Mouse (Mus musculus) cortical plate, adult 2 months (tissue): ENCODE measurements around the gene Prokr1. TPM values are rescaled to one million over a fixed set of nuclear protein-coding genes. Genes with fewer than 3 reads are reported as not detected.
"Not testable (repeated sequence)": the region's sequence is repeated elsewhere in the genome, so short reads cannot be mapped to it uniquely, and the experiment has no call there.

Experiments used
- H3K27ac ChIP-seq: fragments of 200-500 bp; 2 replicates; pipeline ENCODE4 v1.5.1; 2012; ENCODE audit warnings: low read length, control low read depth, inconsistent platforms; ENCODE audit not compliant: insufficient read depth
- H3K4me1 ChIP-seq: fragments of 200-500 bp; 2 replicates; pipeline ENCODE4 v1.6.1; 2011; ENCODE audit warnings: low read length; ENCODE audit not compliant: control insufficient read depth, insufficient read depth
- H3K4me3 ChIP-seq: fragments of 200-500 bp; 2 replicates; pipeline ENCODE4 v1.5.1; 2011; ENCODE audit warnings: mild to moderate bottlenecking, low read length, control low read depth; ENCODE audit not compliant: insufficient read depth
- CTCF ChIP-seq: fragments of 200-500 bp; IDR thresholded peaks from 2 replicates; pipeline ENCODE4 v1.5.1; 2011; ENCODE audit warnings: mild to moderate bottlenecking, control low read depth, low read length; ENCODE audit not compliant: insufficient read depth; ENCODE audit errors: extremely low read depth
- POLR2A ChIP-seq: fragments of 200-500 bp; IDR thresholded peaks from 2 replicates; pipeline ENCODE4 v1.6.1; 2011; ENCODE audit warnings: mild to moderate bottlenecking, low read length, control low read depth; ENCODE audit not compliant: insufficient read depth; ENCODE audit errors: extremely low read depth
- polyA plus RNA-seq: library from polyadenylated mRNA; depleted of rRNA; stranded (reverse); fragments of >200 nt; gene quantifications from 2 replicates; pipeline ENCODE4 v1.2.3, GENCODE M21; 2012

The Prokr1 gene
- polyA plus RNA-seq, 1 experiment = 0.13 TPM

DNA sequence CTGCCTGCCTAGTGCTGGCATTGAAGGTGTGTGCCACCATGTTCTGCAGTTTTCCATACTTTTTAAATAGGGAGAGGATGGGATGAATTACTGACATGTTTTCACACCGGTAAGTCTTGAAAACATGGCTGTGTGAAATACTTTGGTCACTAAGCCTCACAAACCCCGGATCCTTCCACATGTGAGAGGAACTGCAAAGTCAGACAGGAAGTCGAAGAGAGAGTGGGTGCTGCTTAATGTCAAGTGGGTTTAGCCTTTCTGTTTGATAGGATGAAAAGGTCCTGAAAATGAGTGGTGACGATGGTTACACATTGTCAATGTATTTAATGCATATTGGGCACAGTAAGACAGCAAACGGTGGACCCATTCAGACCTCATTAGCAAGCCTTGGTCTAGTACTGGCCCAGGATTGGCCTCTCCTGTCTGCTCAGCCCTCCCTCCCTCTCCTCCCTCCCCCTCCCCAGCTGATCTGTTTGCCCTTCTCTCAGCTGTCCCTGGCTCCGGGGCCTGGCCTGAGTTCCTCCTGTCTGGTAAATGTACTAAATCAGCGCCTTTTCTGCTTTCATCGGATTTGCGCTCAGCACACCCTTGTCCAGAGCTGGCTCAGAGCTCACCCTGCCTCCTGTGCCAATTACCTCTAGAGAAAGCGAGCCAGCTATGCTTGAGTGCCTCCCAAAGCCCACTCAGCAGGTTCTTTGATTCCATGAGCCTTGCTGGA is 6.7 kb upstream of the Prokr1 start:
- Histone ChIP-seq H3K4me1 (no peaks in the 10 kb centered on the region), H3K4me3 (no peak overlapping the region), H3K27ac (no peak overlapping the region)
- TF ChIP-seq CTCF (no peak), POLR2A (no peak)

DNA sequence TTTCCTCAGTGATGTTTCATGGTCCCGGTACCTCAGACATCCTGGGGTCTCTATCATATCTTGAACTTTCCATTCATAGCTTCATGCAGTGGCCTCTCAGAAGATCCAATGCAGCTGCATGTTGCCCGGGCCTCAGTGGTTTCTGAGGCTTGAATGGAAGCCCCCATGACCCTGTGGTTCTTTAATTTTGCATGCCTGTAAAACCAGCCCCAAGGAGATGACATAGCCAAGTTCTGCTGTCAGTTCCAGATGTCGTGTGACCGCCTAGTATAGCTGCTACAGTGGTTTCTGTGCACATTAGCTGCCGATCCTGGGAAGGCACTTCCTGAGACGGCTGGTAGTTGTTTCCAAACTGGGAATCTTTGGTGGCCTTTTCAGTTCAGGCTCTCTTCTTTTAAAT is 3.6 kb upstream of the Prokr1 start:
- no peak for TF ChIP-seq POLR2A
- no peak for TF ChIP-seq CTCF

DNA sequence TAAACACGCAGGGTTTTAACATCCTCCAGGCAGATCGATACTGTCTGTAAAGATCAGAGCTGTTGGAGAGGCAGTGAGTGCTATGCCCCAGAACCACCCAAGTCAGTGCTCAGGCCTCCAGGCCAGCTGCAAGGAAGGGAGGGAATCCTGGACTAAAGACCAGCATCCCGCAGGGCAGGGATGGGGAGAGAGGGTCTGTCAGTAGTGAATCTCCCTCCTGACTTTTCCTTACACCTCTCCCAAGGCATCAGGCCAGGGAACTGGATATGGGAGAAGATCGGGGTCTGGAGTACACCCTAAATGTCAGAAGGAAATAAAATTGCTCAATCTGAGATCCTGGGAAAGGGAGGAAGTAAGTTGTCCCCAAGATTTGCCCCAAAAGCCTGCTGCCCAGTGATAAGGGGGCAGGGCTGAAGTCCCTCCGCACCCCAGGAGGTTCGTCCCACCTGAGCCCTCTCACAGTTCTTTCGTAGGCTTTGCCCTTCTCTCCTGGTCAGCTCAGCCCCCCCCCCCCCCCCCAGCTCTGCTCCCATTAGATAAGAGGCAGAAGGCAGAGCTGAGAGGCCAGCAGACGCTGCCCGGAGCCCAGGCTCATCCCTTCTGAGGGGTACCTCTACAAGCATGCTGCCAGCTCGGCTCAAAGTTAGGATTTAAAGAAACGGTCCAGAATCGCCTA is 687 bp downstream of the Prokr1 start:
- Histone ChIP-seq H3K4me3 (peak overlapping the region; percentile 35; the same call in 1 of the 2 replicates), H3K4me1 (no peaks in the 10 kb centered on the region)
- TF ChIP-seq POLR2A (no peak), CTCF (no peak)

More for the DNA sequence above, 3.6 kb upstream of the Prokr1 start:
- no peak overlapping the region for H3K4me3 ChIP-seq
- no peaks in the 10 kb centered on the region for H3K4me1 ChIP-seq
- H3K27ac ChIP-seq = no peak overlapping the region

DNA sequence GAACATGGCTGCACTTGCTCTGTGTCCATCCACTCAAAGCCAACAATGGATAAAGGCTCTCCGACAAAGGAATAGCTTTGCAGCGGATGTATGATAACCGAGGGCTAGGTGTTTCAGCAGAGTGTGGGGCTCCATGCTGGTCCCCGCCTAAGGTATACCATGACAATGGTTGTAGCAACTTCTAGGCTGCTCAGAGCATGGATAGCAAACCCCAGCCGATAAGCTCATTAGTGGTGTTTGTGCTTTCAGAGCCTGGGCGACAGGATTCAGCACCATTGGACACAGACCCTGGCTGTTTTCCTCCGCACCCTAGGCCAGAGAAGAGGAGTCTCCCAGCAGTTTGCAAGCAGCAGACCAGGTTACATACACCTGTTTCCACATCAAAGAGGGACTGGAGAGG is 6.6 kb downstream of the Prokr1 start:
- Histone ChIP-seq H3K4me1 (no peaks in the 10 kb centered on the region), H3K27ac (no peak overlapping the region), H3K4me3 (no peak overlapping the region)
- TF ChIP-seq POLR2A = no peak
- TF ChIP-seq CTCF = no peak

More for the DNA sequence above, 687 bp downstream of the Prokr1 start:
- no peak overlapping the region for H3K27ac ChIP-seq

DNA sequence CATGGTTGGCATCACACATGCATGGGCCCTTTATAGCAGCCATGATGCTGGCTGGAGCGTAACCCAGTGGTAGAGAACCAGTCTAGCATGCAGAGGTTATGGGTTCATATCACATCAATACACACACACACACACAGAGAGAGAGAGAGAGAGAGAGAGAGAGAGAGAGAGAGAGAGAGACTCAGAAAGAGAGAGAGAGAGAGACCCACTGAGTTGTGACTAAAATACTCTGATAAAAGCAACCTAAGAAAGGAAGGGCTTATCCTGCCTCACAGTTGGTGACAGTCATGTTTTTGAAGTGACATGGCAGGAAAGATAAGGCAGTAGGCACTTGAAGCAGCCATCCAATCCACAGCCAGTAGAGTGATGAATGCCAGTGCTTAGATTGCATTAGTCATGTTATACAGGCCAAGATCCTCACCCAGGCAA is 7.3 kb downstream of the Prokr1 start:
- H3K27ac ChIP-seq = no peak overlapping the region
- no peak overlapping the region for H3K4me3 ChIP-seq
- TF ChIP-seq POLR2A (no peak), CTCF (no peak)
- H3K4me1 ChIP-seq = no peaks in the 10 kb centered on the region

DNA sequence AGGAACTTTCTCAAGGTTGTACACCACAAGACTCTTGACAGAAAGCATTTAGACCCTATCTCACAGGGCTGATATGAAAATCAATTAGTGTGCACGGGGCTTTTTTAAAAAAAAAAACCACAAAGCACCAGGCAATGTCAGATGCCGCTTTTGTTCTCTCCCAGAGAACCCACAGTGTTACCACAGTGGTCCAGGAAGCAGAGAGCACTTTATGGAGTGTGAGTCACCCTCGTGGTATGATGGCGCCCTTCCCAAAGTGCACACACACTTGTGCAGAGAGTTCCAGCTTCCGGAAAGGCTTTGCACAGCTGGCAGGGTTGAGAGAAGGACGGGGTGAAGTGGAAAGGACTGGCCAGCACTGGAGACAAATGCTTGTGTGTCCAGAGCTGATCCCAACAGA is 8.1 kb downstream of the Prokr1 start:
- Histone ChIP-seq H3K4me3 (no peak overlapping the region), H3K27ac (no peak overlapping the region), H3K4me1 (no peaks in the 10 kb centered on the region)
- no peak for TF ChIP-seq POLR2A
- TF ChIP-seq CTCF = no peak

DNA sequence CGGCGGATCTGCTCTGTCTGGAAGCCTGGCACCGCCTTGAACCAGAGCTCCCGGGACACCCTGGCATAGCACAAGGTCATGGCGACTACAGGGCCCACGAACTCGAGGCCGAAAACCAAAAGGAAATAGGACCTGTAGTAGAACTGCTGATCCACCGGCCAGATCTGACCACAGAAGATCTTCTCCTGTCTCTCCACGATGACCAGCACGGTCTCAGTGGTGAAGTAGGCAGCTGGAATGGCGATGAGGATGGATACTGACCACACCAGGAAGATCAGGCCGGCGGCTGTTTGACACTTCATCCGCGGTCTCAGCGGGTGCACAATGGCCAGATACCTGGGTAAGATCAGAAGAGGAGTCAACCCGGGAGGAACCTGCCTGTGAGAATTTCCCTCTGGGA is 9.0 kb downstream of the Prokr1 start:
- no peak for TF ChIP-seq CTCF
- no peak for TF ChIP-seq POLR2A
- H3K27ac ChIP-seq = no peak overlapping the region

DNA sequence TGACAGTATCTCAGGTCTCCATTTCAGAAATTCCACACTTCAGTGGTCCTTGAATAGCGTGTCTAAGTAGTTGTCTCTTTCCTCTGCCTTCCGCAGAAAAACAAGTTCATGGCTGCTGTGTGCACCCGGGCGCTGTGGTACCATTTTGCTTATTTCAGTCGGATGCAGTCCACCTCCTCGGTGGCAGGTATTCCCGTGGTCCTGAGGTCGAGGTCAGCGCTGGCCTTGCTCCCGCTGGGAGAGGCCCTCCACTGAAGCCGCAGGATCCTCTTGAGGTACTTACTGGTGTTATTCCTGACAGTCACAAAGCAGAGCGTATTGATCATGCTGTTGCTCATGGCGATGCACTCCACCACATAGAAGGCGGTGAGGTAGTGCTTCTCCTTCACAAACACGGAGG is 9.5 kb downstream of the Prokr1 start:
- H3K27ac ChIP-seq = no peak overlapping the region
- TF ChIP-seq CTCF = no peak
- no peaks in the 10 kb centered on the region for H3K4me1 ChIP-seq
- no peak overlapping the region for H3K4me3 ChIP-seq

More for the DNA sequence above, 9.0 kb downstream of the Prokr1 start:
- H3K4me1 ChIP-seq = no peaks in the 10 kb centered on the region
- no peak overlapping the region for H3K4me3 ChIP-seq

DNA sequence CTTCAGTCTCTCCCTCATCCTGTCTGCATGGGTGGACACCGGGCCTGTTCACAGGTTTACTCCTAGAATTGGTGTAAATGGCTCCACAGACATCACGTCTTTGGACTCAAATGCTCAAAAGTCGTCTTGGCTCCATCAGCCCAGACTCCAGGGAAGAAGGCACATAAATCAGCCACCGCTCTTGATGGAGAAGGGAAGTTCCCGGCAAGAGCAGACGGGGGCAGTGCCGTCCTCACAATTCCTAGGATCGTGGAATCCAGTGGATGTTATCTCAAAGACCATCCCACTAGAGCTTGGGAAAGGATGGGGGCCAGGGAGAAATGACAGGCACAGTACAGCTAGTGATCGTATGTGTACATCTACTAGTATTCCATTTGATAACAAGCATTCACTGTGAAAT is 12.3 kb downstream of the Prokr1 start:
- Histone ChIP-seq H3K27ac (no peak overlapping the region), H3K4me1 (no peaks in the 10 kb centered on the region), H3K4me3 (no peak overlapping the region)
- peak; percentile 38 for TF ChIP-seq CTCF
- no peak for TF ChIP-seq POLR2A

DNA sequence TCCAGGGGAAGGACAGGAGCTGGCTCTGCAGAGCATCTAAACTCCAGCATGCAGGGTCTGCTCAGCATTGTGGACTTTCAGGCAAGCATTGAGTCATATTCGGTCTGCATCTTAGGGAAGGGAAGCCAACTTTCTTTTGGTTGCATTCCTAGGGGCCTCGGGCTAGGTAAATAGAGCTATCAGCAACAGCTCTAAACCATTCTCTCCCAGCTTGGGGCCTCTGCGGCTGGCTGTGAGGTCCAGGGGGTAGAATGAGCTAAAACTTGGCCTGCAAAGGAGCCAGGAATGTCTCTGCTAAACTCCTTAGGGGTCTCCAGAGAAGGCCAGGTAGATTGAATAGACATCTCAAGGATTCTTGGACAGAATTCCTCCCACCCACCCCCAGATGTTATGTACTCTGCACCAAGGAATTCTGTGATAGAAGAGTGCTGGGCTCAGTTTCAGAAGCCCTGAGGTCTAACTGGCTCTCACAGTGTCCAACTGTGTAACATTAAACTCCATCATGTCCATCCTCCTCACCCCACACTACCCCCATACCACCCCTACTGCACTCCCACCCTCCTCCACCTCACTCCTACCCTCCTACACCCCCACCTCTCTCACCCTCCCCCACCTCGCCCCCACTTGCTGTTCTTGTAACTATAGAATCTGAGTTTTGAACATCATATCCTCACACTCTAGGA is 13.8 kb downstream of the Prokr1 start:
- H3K27ac ChIP-seq = no peak overlapping the region
- no peak overlapping the region for H3K4me3 ChIP-seq
- H3K4me1 ChIP-seq = no peaks in the 10 kb centered on the region
- no peak for TF ChIP-seq CTCF

DNA sequence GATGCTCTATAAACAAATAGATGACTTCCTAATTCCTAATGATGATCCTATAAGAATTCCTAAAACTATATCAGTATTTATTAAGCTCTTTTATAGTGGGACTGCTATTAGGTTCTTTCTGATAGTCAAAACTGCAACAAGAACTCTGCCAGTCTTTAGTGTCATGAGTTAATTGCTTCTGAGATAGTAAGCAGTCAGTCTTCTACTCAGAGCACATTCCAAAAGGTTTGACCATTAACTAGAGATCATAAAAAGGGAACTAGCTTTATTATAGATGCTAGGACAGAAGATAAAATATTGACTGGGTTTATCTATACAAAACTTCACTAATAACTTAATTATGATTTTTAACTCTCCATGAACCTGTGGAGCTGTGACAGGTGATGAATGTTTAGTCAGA is 18.7 kb downstream of the Prokr1 start:
- not testable (repeated sequence) for H3K4me1 ChIP-seq, H3K4me3 ChIP-seq, H3K27ac ChIP-seq
